Mouse (Mus musculus) gastrocnemius, adult 8-10 months (tissue): ENCODE data around the gene Fah. TPM values are rescaled to one million over a fixed set of nuclear protein-coding genes. Genes with fewer than 3 reads are reported as not detected.

Source experiments
- total RNA-seq, 4 experiments: library from RNA; stranded (reverse); gene quantifications; 2 replicates each; pipeline ENCODE4 v1.2.4; 2022

Gene Fah
- total RNA-seq, 4 experiments from 2014 or later, result 0.75 to 3.4 (median 1.8) TPM

Other genes starting within 250 kb of the Fah start
- 1 to 10 TPM in 1 of 4 experiments, under 1 TPM in 3; 0.35 to 1.7 (median 0.60) TPM for gene Arnt2, start 196.5 kb downstream of the Fah start, total RNA-seq
- under 1 TPM; 0.07 to 0.16 (median 0.13) TPM for gene Gm2115, start 77.8 kb downstream of the Fah start, total RNA-seq
- 100 to 1,000 TPM in 2 of 4 experiments, 10 to 100 TPM in 2; 96.9 to 121 (median 107) TPM for gene Zfand6, start 83.2 kb upstream of the Fah start, total RNA-seq
- gene Olfr291, start 246.8 kb upstream of the Fah start, total RNA-seq, result not detected